Mouse (Mus musculus) midbrain, embryonic 16.5 days (tissue): ENCODE measurements around the gene Cldn6. TPM values are rescaled to one million over a fixed set of nuclear protein-coding genes. Genes with fewer than 3 reads are reported as not detected.

Source experiments
- ATAC-seq: fragments of 200-750 bp; cut with Nextera tagmentation; 2 replicates; pipeline ENCODE4 v1.8.0; 2017; ENCODE audit warnings: moderate TSS enrichment
- H3K27ac ChIP-seq: fragments of 300-500 bp; sonication (generic); 2 replicates; pipeline ENCODE4 v1.5.1; 2014; ENCODE audit warnings: mild to moderate bottlenecking, low read length, mixed read lengths
- H3K27me3 ChIP-seq: fragments of 300-500 bp; sonication (generic); 2 replicates; pipeline ENCODE4 v1.6.1; 2014; ENCODE audit warnings: low read depth, low read length, mixed read lengths; ENCODE audit not compliant: control insufficient read depth, insufficient read depth
- H3K36me3 ChIP-seq: fragments of 300-500 bp; sonication (generic); 2 replicates; pipeline ENCODE4 v1.6.1; 2014; ENCODE audit warnings: mild to moderate bottlenecking, low read length, moderate library complexity, mixed read lengths; ENCODE audit not compliant: control insufficient read depth, insufficient read depth
- H3K4me1 ChIP-seq: fragments of 300-500 bp; sonication (generic); 2 replicates; pipeline ENCODE4 v1.6.1; 2014; ENCODE audit warnings: mild to moderate bottlenecking, low read length, mixed read lengths; ENCODE audit not compliant: control insufficient read depth, insufficient read depth
- H3K4me2 ChIP-seq: fragments of 300-500 bp; sonication (generic); 2 replicates; pipeline ENCODE4 v1.6.1; 2014; ENCODE audit warnings: mild to moderate bottlenecking, low read length, mixed read lengths
- H3K4me3 ChIP-seq: fragments of 300-500 bp; sonication (generic); 2 replicates; pipeline ENCODE4 v1.5.1; 2014; ENCODE audit warnings: low read depth, mild to moderate bottlenecking, low read length, moderate library complexity, mixed read lengths
- H3K9ac ChIP-seq: fragments of 300-500 bp; sonication (generic); 2 replicates; pipeline ENCODE4 v1.6.1; 2014; ENCODE audit warnings: low read depth, low read length, mixed read lengths
- H3K9me3 ChIP-seq: fragments of 300-500 bp; sonication (generic); replicated peaks from 2 replicates; pipeline ENCODE4 v1.6.1; 2014; ENCODE audit warnings: mild to moderate bottlenecking, low read length, mixed read lengths; ENCODE audit not compliant: control insufficient read depth, poor library complexity, severe bottlenecking
- whole genome bisulfite sequencing: fragments of 180-500 bp; shearing (Covaris S2); extraction: QIAGEN DNeasy Blood & Tissue Kit; methylation state at CpG from one replicate; pipeline ENCODE4 v1.1.7; 2014; 5-methylcytosine and 5-hydroxymethylcytosine counted together
- polyA plus RNA-seq: library from polyadenylated mRNA; unstranded; fragments of >200 nt; fragmentation: Nextera tagmentation; extraction: Ambion mirVana; gene quantifications from 2 replicates; pipeline ENCODE4 v1.2.1, GENCODE M21; 2015

Cldn6 gene
- 0.52 and 1.2 TPM in 2 replicates for polyA plus RNA-seq

DNA sequence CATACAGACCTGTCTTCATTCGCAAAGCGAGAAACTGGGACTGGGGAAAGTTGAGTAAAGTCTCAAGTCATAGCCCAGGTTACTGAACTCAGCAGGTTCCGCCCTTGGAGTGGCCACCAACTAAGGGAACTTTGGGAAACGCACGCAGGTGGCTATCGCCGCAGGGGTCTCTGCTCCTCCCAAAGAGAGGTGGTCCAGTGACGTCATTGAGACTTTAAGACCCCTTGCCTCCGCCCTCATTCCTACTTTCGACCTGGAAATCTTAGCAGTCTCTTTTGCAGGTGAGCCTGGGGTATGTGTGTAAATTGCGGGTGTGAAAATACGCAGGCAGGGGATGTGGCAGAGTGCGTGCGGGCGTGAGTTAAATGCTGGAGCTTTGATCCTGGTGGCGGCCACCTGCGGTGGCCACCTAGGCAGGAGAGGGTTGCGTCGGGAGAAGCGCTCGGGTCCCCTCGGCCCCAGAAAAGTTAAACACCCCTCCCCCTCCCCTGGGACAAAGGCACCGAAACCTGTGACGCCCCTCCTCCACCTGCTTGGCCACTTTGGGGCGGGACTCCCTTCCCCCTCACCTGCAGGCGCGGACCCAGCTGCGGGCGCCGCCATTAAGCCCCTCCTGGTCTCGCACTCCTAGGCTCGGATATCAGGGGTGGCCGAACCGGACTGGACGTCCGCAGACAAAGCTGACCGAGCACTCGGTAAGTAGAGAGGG is at the start of gene Cldn6:
Cldn6 (plus strand) TSS at position 123 of the 709 bp plus-strand sequence.
- peak within 1 kb of the TSS; percentile 42 for H3K4me2 ChIP-seq
- 2% methylated on average over 38 of the region's 38 CpGs for WGBS
- no peak for ATAC-seq
- peaks cover 57% of the 10 kb centered on the region for H3K27me3 ChIP-seq
- H3K9me3 ChIP-seq = no peaks in the 10 kb centered on the region
- H3K4me1 ChIP-seq = peaks cover 27% of the 10 kb centered on the region
- H3K36me3 ChIP-seq = no peaks in the 10 kb centered on the region
- peak within 1 kb of the TSS; percentile 18; the same call in 1 of the 2 replicates for H3K9ac ChIP-seq
- H3K4me3 ChIP-seq = peak within 1 kb of the TSS; percentile 23
- no peak within 1 kb of the TSS for H3K27ac ChIP-seq

DNA sequence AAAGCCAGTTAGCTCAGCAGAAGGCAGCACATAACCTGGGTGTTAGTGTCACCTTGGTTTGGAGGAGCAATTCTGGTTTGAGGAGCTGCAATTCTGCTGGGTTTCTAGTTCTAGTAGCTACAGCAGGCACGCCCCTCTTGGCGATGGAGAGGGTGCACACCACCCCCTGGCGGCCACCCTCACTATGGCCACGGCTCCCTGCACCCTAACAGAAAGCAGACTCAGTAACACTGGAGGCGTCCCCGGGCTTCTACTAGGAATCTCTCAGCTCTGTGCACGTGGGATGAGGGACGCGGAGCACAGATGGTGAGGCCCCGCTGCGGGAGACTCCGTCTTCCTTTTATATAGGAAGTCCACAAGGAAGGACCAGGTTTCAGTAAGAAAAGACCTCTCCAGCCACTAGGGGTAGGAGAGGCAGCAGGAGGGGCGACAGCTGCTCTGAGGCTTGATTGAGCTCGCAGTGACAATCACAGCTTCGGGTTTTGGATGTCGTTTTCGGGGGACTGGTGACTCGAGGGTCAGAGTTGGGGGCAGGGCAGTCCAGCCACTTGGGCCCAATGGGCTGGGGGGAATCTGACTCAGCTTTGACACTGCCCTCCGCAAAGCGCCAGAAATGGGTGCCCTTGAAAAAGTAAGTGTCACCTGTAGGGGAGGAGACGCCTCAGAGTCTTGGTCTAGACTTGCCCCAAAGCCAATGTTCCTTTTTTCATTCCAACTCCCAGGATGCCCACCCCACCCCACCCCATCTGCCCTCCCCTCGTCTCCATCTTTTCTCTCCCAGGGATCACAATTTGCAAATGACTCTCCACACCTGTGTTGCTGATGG is 48.6 kb upstream of the Cldn6 start:
- WGBS = 16% methylated on average over 22 of the region's 22 CpGs
- ATAC-seq = peak; percentile 90
- no peaks in the 10 kb centered on the region for H3K9me3 ChIP-seq
- H3K4me1 ChIP-seq = 0 out of 2 replicates have a peak, but pooled peaks cover 5% of the 10 kb centered on the region
- peak overlapping the region; percentile 47 for H3K4me2 ChIP-seq
- no peaks in the 10 kb centered on the region; the same call in 1 of the 2 replicates for H3K27me3 ChIP-seq
- H3K9ac ChIP-seq = peak overlapping the region; percentile 43; the same call in 1 of the 2 replicates
- H3K36me3 ChIP-seq = no peaks in the 10 kb centered on the region
- H3K27ac ChIP-seq = no peak overlapping the region
- H3K4me3 ChIP-seq = no peak overlapping the region

DNA sequence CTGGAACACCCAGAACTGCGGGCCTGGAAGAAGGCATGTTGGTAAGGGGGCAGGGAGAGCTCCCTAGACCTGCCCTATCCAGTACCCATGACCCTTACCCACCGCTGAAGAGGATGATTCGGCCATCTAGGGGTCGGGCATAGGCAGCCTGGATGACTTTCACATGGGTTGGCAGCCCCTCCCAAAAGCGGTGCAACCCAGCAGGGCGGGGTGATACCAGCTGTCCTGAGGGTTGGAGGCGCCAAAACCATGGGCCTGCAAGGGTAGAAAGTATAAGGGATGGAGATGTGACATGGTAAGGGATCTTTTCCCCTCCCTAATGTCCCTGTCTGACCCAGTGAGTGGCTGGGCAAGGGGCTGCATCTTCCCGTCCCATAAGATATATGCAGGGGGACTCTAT is 47.8 kb upstream of the Cldn6 start:
- no peak overlapping the region for H3K27ac ChIP-seq

DNA sequence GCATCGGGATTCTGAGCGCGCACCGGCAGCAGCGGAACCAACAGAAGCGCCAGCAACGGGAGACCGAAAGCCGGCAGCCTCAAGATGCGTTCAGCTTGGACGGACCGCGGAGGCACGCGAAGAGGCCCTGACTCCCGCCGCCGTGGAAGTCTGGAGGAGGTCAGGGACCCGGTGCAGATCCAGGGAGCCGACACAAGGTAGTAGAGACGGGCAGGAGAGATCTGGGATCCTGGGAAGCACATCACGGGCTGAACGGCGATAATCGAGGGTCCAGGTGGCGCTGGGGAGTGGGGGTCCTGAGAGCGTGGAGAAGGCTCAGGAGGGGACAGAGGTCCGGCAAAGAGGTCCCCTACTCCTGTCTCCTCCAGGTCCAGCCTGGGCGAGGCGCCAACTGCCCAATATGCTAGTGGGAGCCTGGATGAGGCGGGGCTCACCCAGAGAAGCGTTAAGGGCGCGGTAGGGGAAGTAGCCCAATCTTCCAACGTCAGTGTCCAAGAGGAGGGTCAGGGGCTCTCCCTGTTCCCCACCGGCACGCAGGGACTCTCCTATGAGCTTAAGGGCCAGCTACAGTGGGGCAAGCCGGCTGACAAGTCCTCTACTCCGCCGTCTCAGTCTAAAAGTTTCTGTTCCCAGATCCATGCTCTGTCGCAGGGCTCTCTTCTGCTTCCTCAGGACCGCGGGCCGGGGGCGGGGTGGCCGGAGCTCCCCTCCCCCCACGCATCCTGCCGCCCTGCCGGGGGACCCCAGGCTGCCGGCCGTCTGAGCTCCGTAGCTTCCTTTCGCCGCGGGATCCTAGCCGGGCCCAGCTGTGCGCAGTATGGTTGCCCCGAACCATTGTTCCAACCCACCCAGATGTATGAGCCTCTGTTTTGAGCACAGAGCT is 34.2 kb upstream of the Cldn6 start, which contains the start of gene Mmp25:
Mmp25 (minus strand) TSS at position 665 of the 883 bp plus-strand sequence.
- Histone ChIP-seq H3K9ac (peak within 1 kb of the TSS; percentile 53), H3K4me1 (peaks cover 6% of the 10 kb centered on the region), H3K27me3 (peaks cover 22% of the 10 kb centered on the region), H3K27ac (no peak within 1 kb of the TSS), H3K9me3 (no peaks in the 10 kb centered on the region), H3K36me3 (no peaks in the 10 kb centered on the region), H3K4me3 (peak within 1 kb of the TSS; percentile 42), H3K4me2 (peak within 1 kb of the TSS; percentile 69)
- ATAC-seq = no peak
- WGBS = under 1% methylated on average over 58 of the region's 58 CpGs

More for the DNA sequence above, 47.8 kb upstream of the Cldn6 start:
- H3K9me3 ChIP-seq = no peaks in the 10 kb centered on the region
- 86% methylated on average over 8 of the region's 8 CpGs for WGBS
- 0 out of 2 replicates have a peak, but pooled peaks cover 5% of the 10 kb centered on the region for H3K4me1 ChIP-seq
- ATAC-seq = no peak
- H3K4me3 ChIP-seq = no peak overlapping the region
- H3K27me3 ChIP-seq = no peaks in the 10 kb centered on the region; the same call in 1 of the 2 replicates
- no peaks in the 10 kb centered on the region for H3K36me3 ChIP-seq
- H3K4me2 ChIP-seq = no peak overlapping the region
- H3K9ac ChIP-seq = no peak overlapping the region

DNA sequence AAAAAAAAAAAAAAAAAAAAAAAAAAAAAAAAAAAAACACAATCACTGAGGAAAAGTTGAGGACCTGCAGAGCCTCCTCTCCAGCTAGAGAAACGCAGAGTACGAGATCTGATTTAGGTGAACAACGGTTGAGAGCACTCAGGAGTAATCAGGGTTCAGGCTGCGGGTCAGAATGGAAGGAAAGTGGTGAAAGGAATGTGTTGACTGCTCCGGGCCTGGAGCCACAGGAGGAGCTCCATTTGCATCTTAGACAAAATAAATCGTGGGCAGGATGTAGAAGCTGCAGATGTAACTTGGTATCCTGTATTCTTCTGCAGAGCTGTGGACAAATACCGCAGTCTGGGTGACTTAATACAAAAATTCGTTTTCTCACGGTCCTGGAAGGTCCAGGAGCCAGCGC is 33.2 kb upstream of the Cldn6 start:
- peaks cover 22% of the 10 kb centered on the region for H3K27me3 ChIP-seq

DNA sequence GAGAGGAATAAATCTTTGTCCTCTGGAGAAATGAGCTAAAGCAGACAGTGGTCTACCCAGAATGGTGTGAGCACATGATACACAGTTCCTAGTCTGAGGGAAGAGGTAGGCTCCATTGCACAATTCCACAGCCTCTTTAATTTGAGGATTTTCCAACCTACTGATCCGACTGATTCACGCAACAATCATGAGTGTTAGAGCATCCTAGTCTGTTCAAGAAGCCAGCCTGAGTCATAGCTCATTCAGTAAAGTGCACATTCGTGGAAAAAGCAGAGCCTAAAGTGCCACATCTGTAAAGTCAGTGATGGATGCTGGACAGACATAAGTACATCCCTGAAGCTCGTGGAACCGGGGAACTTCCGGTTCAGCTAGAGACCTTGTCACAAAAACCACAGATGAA is 27.7 kb upstream of the Cldn6 start:
- no peaks in the 10 kb centered on the region for H3K4me1 ChIP-seq
- H3K27ac ChIP-seq = no peak overlapping the region
- ATAC-seq = no peak
- no peaks in the 10 kb centered on the region for H3K36me3 ChIP-seq
- H3K4me2 ChIP-seq = no peak overlapping the region
- no peak overlapping the region for H3K4me3 ChIP-seq
- peaks cover 3% of the 10 kb centered on the region; the same call in 1 of the 2 replicates for H3K27me3 ChIP-seq
- no peak overlapping the region for H3K9ac ChIP-seq
- H3K9me3 ChIP-seq = no peaks in the 10 kb centered on the region
- 83% methylated on average over 6 of the region's 6 CpGs for WGBS

More for the DNA sequence above, 33.2 kb upstream of the Cldn6 start:
- Histone ChIP-seq H3K4me3 (no peak overlapping the region), H3K27ac (no peak overlapping the region), H3K4me2 (no peak overlapping the region), H3K9me3 (no peaks in the 10 kb centered on the region), H3K9ac (no peak overlapping the region), H3K4me1 (peaks cover 6% of the 10 kb centered on the region), H3K36me3 (no peaks in the 10 kb centered on the region)
- WGBS = 31% methylated on average over 10 of the region's 10 CpGs
- no peak for ATAC-seq

DNA sequence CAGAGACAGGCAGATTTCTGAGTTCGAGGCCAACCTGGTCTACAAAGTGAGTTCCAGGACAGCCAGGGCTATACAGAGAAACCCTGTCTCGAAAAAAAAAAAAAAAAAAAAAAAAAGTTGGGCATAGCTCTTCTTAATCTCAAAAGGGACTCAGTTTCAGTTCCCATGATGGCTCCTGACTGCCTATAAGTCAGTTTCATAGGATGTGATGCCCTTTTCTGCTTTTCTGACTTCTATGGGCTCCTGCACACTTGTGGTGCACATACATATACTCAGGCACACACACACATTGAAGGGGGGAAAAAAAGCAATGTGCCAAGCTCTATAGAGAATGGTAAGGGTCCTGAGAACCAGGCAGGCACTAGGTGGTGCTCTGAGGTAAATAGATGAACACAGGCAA is 25.7 kb upstream of the Cldn6 start:
- H3K27ac ChIP-seq = no peak overlapping the region
- 0 out of 2 replicates have a peak, but pooled peaks cover 3% of the 10 kb centered on the region for H3K27me3 ChIP-seq
- 81% methylated on average over 2 of the region's 2 CpGs for WGBS
- no peak for ATAC-seq
- H3K9me3 ChIP-seq = no peaks in the 10 kb centered on the region
- no peak overlapping the region for H3K4me3 ChIP-seq
- H3K4me1 ChIP-seq = no peaks in the 10 kb centered on the region
- H3K9ac ChIP-seq = no peak overlapping the region
- H3K4me2 ChIP-seq = no peak overlapping the region
- no peaks in the 10 kb centered on the region for H3K36me3 ChIP-seq

DNA sequence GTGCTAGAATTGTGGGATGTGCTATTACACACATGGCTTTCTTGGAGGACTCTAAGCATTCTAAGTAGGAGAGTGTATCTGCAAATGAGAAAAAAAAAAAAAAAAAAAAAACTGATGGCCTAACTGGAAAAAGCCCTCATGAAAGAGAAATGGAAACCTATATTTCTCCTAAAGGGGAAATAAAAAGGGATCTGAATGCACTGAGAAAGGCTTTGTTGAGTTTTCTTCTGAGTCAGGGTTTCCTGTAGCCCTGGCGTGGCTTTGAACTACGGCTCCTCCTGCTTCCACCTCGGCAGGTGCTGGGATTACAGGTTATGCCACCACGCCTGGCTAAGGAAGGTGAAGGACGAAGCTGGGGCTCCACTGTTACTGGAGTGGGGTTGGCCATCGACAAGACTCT is 25.0 kb upstream of the Cldn6 start:
- H3K4me3 ChIP-seq = no peak overlapping the region
- no peak overlapping the region for H3K27ac ChIP-seq
- H3K4me2 ChIP-seq = no peak overlapping the region
- H3K27me3 ChIP-seq = peaks cover 5% of the 10 kb centered on the region; the same call in 1 of the 2 replicates
- ATAC-seq = no peak
- H3K4me1 ChIP-seq = no peaks in the 10 kb centered on the region
- no peak overlapping the region for H3K9ac ChIP-seq
- no peaks in the 10 kb centered on the region for H3K9me3 ChIP-seq
- H3K36me3 ChIP-seq = no peaks in the 10 kb centered on the region
- WGBS = 66% methylated on average over 6 of the region's 6 CpGs
